Mouse (Mus musculus) ovary, postnatal 14 days (tissue): ENCODE results near the gene Aldh1l1.

ENCODE experiments used
- DNase-seq: peaks from one replicate; pipeline ENCODE4 v3.0.0; 2022; ENCODE audit warnings: low spot score

Gene Aldh1l1

DNA sequence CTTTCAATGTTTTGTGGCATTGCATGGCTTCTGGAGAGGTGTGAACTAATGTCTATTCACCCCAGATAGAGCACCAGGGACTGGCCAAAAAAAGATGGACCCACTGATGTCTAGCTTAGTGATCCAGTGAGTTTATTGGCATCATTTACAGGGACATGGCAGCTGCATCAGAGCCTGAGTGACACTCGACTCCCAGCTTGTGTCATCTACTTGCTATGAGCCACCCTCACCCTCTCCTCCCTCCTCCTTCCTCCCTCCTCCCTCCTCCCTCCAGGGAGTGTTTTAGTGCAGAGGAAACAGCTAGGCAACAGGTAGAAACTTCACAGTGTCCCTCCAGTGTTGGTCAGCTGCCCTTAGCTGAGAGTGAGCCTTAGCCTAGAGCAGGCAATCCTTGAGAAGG lies 108.7 kb downstream of the Aldh1l1 start:
- DNase-seq, result no peak

DNA sequence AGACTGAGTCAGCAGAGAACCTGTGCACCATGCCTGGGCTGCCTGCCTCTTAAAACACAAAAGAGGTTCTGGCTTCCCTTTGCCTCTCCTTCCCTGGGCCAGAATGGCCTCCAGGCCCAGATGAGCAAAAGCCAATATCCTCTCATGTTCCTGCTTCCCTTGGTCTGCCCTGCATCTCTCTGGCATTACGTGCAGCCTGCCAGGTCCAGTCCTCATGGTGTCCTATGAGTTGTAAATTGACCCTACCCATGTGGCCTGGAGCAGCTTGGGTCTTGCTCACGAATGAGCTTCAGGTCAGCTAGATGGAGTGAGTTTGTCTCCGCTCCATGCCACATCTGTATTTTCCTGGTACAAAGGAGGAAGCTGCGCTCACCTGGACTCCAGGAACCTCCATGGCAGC lies 110.8 kb downstream of the Aldh1l1 start:
- no peak for DNase-seq

DNA sequence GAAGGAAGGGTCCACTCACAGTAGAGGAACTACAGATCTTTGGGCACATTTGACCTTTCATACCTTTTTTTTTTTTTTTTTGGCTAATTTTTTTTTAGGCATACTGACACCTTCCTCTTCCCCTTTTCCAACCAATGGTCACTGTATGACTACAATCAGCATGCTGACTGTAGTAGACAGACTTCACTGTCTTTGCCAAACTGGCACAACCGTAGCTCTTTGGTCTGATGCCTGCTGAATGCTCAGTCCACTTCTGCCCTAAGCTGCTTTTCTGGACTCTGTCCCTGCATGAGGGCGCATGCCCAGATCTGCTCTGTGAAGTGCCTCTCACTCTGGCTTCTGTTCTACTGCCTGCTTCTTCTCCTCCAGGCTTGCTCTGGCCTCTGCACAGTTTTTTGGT lies 111.4 kb downstream of the Aldh1l1 start:
- no peak for DNase-seq

- no peak for DNase-seq
Observed at GRCm38 (mm10) chr6:90598197-90598596, 112.0 kb downstream of the Aldh1l1 start.

GRCm38 (mm10) chr6:90600351-90600750 lies 114.1 kb downstream of the Aldh1l1 start:
- no peak for DNase-seq

DNA sequence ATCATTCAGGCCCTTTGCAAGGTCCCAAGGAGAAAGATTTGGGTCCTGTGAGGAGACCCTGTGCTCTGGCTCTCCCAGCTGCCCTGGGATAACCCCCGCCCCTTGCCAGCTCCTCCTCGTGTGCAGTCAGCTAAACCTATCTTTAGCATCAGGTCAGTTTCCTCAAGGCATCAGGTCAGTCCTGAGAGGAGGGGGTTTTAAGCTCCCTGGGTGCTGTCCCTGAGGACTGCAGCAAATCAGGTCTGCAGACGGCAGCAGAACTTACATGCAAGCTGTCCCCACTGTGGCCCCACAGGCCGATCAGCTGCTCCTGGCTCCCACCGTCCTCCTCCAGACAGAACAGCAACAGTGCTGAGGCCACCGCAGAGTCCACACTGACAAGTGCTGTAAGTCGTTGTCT lies 115.5 kb downstream of the Aldh1l1 start:
- DNase-seq, result no peak

DNA sequence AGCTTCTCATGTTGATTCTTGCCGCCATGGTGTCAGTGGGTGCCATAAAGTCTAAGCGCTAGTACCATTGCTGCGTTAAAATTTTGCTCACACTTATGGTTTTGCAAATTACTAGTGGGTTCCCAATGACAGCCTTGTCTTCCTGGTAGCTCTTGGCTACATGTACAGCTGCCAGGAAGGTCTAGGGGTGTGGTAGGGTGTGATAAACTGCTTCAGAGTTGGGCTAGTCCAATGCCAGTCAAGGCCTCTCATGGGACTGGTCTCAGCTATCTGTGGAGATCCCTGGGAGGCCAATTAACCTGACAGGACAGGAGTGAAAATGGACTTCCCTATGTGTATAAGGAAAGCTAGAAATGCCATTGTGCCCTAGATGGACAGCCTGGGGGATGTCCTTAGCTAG lies 116.1 kb downstream of the Aldh1l1 start:
- no peak for DNase-seq

GRCm38 (mm10) chr6:90603126-90603525 lies 116.9 kb downstream of the Aldh1l1 start:
- DNase-seq, result no peak

GRCm38 (mm10) chr6:90604130-90604529 lies 117.9 kb downstream of the Aldh1l1 start:
- no peak for DNase-seq

DNA sequence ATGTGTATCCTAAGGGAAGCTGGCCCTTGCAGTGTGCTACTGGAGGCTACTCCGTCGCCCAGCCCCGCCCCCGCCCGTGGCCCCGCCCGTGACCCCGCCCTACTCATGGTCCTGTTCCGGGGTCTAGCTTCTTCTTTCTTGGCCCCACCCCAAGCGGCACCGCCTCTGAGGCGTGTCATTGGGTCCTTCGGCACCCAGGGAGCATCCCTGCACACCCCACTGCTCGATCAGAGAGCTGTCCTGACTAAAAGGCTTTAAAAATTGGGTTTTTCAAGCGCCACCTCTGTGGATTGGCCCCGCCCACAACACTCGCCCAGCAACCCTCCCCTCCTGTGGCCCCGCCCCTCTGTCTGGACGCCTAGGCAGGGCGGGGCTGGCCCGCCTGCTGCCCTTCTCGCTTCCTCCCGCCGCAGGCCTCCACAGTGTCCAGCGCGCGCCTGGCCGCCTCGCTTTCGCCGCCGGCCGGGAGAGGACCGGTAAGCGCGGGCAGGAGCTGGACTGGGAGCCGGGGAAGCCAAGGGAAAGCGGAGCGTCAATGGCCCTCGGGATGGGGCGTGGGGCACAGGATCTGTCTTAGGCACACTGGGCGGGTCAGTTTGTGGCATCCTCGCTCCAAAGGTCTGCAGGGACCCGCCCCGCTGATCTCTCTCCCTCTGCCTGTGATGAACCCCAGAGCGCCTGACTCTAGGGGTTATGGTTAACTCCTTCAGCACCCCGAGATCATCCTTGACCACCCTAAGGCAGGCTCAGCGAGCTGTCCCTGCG lies 118.5 kb downstream of the Aldh1l1 start, which contains the start of gene Slc41a3:
TSS of gene Slc41a3 (plus strand) at position 193 of the 765 bp plus-strand sequence.
- DNase-seq, result peak; percentile 84

- DNase-seq, result no peak
Observed at GRCm38 (mm10) chr6:90605298-90605665, 119.1 kb downstream of the Aldh1l1 start.

- DNase-seq, result no peak
Observed at GRCm38 (mm10) chr6:90606538-90606937, 120.3 kb downstream of the Aldh1l1 start.

GRCm38 (mm10) chr6:90607196-90607595 lies 121.0 kb downstream of the Aldh1l1 start:
- DNase-seq, result peak; percentile 54

DNA sequence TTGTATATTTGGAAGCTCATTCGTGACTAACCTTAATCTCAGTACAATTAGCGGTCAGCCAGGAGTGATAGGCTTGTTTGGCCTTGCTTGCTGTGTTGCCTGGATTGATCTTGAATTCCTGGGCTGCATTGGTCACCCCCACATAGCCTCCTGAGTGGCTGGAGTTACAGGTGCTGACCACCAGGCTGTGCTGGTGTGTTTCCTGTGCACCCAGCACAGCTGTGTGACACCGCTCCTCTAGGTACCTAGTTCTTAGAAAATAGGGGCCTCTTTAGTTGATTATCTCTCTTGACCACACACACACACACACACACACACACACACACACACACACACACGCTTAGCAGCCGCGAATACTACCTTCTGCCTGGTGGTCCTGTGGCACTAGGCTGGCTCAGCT lies 122.0 kb downstream of the Aldh1l1 start:
- DNase-seq, result no peak

DNA sequence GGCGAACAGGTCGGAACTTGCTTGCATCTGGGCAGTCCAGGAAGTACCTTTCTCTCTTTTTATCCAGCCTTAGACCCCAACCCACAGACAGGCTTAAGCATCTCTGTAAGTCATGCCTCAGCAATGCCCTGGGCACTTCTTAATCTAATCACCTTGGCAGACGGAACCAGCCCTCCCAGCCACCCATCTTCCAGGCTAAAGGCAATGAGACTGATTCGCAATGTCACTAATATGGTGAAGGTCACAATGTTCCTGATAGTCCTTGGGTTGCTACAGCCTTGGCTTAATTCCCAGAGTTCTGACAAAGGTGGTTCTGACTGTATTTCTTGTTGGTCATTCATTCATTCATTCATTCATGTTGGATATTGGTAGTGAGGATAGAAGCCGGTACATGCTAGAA lies 124.0 kb downstream of the Aldh1l1 start:
- DNase-seq, result no peak

- no peak for DNase-seq
Observed at GRCm38 (mm10) chr6:90613277-90613676, 127.0 kb downstream of the Aldh1l1 start.

DNA sequence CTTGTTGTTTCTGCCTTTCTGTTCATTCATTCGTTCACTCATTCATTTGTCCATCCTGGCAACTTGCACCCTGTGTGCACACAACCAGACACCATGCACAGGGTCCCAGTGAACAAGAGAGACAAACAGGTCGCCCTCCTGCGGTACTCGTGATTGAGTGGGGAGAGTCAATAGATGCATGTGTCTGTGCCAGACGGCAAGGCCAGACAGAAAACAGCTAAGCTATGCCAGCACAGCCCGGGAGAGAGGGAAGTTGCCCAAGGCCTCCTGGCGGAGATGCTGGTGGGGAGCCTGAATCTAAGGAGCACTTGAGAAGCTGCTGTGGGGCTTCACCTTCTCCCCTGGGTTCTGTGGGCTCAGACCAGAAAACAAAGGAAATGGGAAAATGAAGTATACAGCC lies 129.1 kb downstream of the Aldh1l1 start:
- DNase-seq, result no peak

GRCm38 (mm10) chr6:90615991-90616390 lies 129.8 kb downstream of the Aldh1l1 start:
- no peak for DNase-seq

DNA sequence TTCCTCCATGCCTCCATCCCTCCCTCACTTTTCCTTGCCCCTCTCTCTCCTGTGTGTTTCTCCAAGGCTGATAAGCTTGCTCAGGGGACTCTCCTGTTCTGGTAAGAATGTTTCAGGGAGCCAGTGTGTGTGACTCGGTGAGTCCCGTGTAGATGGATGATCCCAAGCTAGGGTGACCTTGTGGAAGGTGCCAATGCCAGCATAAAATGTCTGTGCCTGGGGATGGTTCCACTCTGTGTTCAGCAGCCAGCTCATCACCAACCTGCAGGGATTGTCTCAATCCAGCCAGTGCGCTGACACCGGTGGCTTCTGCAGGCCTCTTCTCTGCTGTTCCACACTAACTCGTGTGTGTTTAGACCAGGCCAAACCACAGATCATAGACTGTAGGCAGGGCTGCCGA lies 130.3 kb downstream of the Aldh1l1 start:
- DNase-seq, result no peak

DNA sequence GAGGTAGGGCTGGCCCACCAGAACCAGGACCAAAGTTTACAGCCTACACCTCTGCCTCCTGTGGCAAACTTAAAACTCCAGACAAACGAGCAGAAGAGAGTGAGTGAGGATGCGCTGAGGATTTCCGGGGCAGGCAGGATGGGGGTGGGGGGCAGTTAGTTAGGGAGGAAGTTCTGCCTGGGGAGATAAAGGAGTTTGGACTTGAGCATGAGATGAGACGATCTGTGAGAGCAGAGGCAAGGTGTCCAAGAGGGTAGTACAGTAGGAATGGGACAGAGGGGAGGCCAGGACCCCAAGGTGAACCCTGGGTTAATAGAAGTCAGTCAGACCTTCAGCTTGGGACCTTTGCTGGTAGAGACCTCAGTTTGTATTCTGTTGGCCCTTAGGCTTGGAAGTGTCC lies 132.0 kb downstream of the Aldh1l1 start:
- no peak for DNase-seq

DNA sequence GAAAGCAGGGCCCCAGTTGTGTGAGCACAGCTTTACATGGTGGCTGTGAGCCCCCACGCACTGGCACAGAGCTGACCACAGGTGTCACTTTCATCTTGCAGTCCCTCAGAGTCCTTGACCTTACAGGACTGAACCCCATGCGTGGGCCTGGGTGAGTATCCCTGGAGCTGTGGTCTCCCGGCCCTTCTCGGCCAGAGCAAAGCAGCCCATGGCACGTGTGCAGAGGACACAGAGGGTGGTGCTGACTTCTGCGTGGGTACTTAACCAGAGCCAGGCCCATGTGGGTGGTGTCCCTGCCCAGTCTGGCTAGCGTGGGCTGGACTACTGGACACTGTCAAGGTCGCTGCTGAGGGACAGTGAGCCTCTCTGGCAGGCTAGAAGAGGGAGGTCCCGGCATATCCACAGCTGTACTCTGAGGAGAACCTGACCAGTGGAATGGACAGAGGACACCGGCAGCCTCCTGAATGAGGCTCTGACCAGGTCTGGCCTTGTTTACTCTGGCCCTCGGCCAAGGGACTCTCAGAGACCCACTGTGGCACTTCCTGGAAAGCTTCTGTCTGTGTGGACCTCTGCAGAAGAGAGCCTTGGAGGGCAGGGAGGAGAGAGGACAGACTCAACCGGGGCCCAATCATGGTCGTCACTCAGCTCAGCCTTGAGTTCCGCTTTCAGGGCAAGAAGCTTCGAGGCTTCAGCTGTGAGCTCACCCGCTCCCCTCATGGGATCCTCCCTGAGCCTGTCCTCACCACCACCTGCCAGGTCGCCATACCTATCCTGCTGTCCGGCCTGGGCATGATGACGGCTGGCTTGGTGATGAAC lies 132.8 kb downstream of the Aldh1l1 start:
- no peak for DNase-seq

GRCm38 (mm10) chr6:90619936-90620335 lies 133.7 kb downstream of the Aldh1l1 start:
- DNase-seq, result no peak

- no peak for DNase-seq
Observed at GRCm38 (mm10) chr6:90620791-90621583, 134.8 kb downstream of the Aldh1l1 start.
